Mouse (Mus musculus) hindbrain, embryonic 12.5 days (tissue): ENCODE measurements around the gene Mthfd2. TPM values are rescaled to one million over a fixed set of nuclear protein-coding genes. Genes with fewer than 3 reads are reported as not detected.

ENCODE experiments used
- ATAC-seq: fragments of 200-750 bp; cut with Nextera tagmentation; 2 replicates; pipeline ENCODE4 v1.8.0; 2017; ENCODE audit warnings: moderate TSS enrichment; ENCODE audit not compliant: low FRiP score
- H3K27ac ChIP-seq: fragments of 300-500 bp; sonication (generic); 2 replicates; pipeline ENCODE4 v1.5.1; 2016; ENCODE audit warnings: mild to moderate bottlenecking
- H3K27me3 ChIP-seq: fragments of 300-500 bp; sonication (generic); 2 replicates; pipeline ENCODE4 v1.6.1; 2016; ENCODE audit warnings: mild to moderate bottlenecking
- H3K36me3 ChIP-seq: fragments of 300-500 bp; sonication (generic); 2 replicates; pipeline ENCODE4 v1.6.1; 2016; ENCODE audit warnings: mild to moderate bottlenecking
- H3K4me1 ChIP-seq: fragments of 300-500 bp; sonication (generic); 2 replicates; pipeline ENCODE4 v1.6.1; 2016
- H3K4me2 ChIP-seq: fragments of 300-500 bp; sonication (generic); replicated peaks from 2 replicates; pipeline ENCODE4 v1.6.1; 2016; ENCODE audit warnings: mild to moderate bottlenecking
- H3K4me3 ChIP-seq: fragments of 300-500 bp; sonication (generic); 2 replicates; pipeline ENCODE4 v1.5.1; 2016; ENCODE audit warnings: mild to moderate bottlenecking
- H3K9ac ChIP-seq: fragments of 300-500 bp; sonication (generic); 2 replicates; pipeline ENCODE4 v1.6.1; 2016; ENCODE audit warnings: mild to moderate bottlenecking, moderate library complexity
- H3K9me3 ChIP-seq: fragments of 300-500 bp; sonication (generic); replicated peaks from 2 replicates; pipeline ENCODE4 v1.6.1; 2016; ENCODE audit warnings: mild to moderate bottlenecking
- WGBS: fragments of 180-500 bp; shearing (Covaris S2); methylation state at CpG from one replicate; pipeline ENCODE4 v1.1.7; 2016; 5-methylcytosine and 5-hydroxymethylcytosine counted together
- polyA plus RNA-seq: library from polyadenylated mRNA; unstranded; fragments of >200 nt; fragmentation: Nextera tagmentation; extraction: Ambion mirVana; gene quantifications from 2 replicates; pipeline ENCODE4 v1.2.1, GENCODE M21; 2016

The Mthfd2 gene
- polyA plus RNA-seq, 1 experiment from 2014 or later = 29.8 TPM

- no peak overlapping the region for H3K9ac ChIP-seq
- WGBS = 87% methylated on average over 7 of the region's 7 CpGs
- no peaks in the 10 kb centered on the region for H3K4me1 ChIP-seq
- H3K27me3 ChIP-seq = no peaks in the 10 kb centered on the region
- no peak overlapping the region for H3K4me2 ChIP-seq
- H3K27ac ChIP-seq = no peak overlapping the region
- ATAC-seq = no peak
- H3K36me3 ChIP-seq = peaks cover 15% of the 10 kb centered on the region; the same call in 1 of the 2 replicates
- H3K9me3 ChIP-seq = no peaks in the 10 kb centered on the region
- no peak overlapping the region for H3K4me3 ChIP-seq
Observed at GRCm38 (mm10) chr6:83300447-83301229, 25.1 kb downstream of the Mthfd2 start.

GRCm38 (mm10) chr6:83280256-83280955 lies 45.3 kb downstream of the Mthfd2 start:
- whole genome bisulfite sequencing = 73% methylated on average over 8 of the region's 8 CpGs
- no peak for ATAC-seq

GRCm38 (mm10) chr6:83278881-83279280 lies 46.8 kb downstream of the Mthfd2 start:
- ATAC-seq = no peak
- WGBS = 23% methylated on average over 2 of the region's 2 CpGs
- Histone ChIP-seq H3K27ac (no peak overlapping the region), H3K9ac (no peak overlapping the region), H3K9me3 (no peaks in the 10 kb centered on the region), H3K27me3 (peaks cover 4% of the 10 kb centered on the region; the same call in 1 of the 2 replicates), H3K4me3 (no peak overlapping the region), H3K4me2 (no peak overlapping the region), H3K36me3 (no peaks in the 10 kb centered on the region), H3K4me1 (no peaks in the 10 kb centered on the region)

More at GRCm38 (mm10) chr6:83280256-83280955, 45.3 kb downstream of the Mthfd2 start:
- Histone ChIP-seq H3K9ac (no peak overlapping the region), H3K4me3 (no peak overlapping the region), H3K36me3 (no peaks in the 10 kb centered on the region), H3K9me3 (no peaks in the 10 kb centered on the region), H3K27ac (no peak overlapping the region), H3K27me3 (peaks cover 4% of the 10 kb centered on the region; the same call in 1 of the 2 replicates), H3K4me2 (no peak overlapping the region), H3K4me1 (no peaks in the 10 kb centered on the region)

- ATAC-seq = no peak
- no peaks in the 10 kb centered on the region for H3K9me3 ChIP-seq
- no peaks in the 10 kb centered on the region for H3K36me3 ChIP-seq
- H3K27ac ChIP-seq = no peak overlapping the region
- H3K4me1 ChIP-seq = no peaks in the 10 kb centered on the region
- no peak overlapping the region for H3K4me2 ChIP-seq
- no peak overlapping the region for H3K9ac ChIP-seq
- H3K4me3 ChIP-seq = no peak overlapping the region
- peaks cover 4% of the 10 kb centered on the region; the same call in 1 of the 2 replicates for H3K27me3 ChIP-seq
- WGBS = 73% methylated on average over 13 of the region's 13 CpGs
Observed at GRCm38 (mm10) chr6:83277151-83277550, 48.6 kb downstream of the Mthfd2 start.

- no peak overlapping the region for H3K4me3 ChIP-seq
- H3K27ac ChIP-seq = no peak overlapping the region
- H3K9ac ChIP-seq = no peak overlapping the region
- H3K4me2 ChIP-seq = no peak overlapping the region
- peaks cover 4% of the 10 kb centered on the region; the same call in 1 of the 2 replicates for H3K27me3 ChIP-seq
- H3K4me1 ChIP-seq = no peaks in the 10 kb centered on the region
- H3K9me3 ChIP-seq = no peaks in the 10 kb centered on the region
- ATAC-seq = no peak
- H3K36me3 ChIP-seq = no peaks in the 10 kb centered on the region
- 87% methylated on average over 11 of the region's 11 CpGs for WGBS
Observed at GRCm38 (mm10) chr6:83273733-83274132, 52.0 kb downstream of the Mthfd2 start.

GRCm38 (mm10) chr6:83268144-83269010 lies 57.3 kb downstream of the Mthfd2 start:
- Histone ChIP-seq H3K9me3 (no peaks in the 10 kb centered on the region), H3K27me3 (no peaks in the 10 kb centered on the region), H3K4me2 (peak overlapping the region; percentile 59), H3K9ac (peak overlapping the region; percentile 42), H3K36me3 (no peaks in the 10 kb centered on the region), H3K27ac (peak overlapping the region; percentile 85), H3K4me1 (peaks cover 5% of the 10 kb centered on the region), H3K4me3 (peak overlapping the region; percentile 51)
- 3% methylated on average over 28 of the region's 28 CpGs for WGBS
- peak; percentile 94 for ATAC-seq

- Histone ChIP-seq H3K4me2 (peak overlapping the region; percentile 59), H3K36me3 (no peaks in the 10 kb centered on the region), H3K4me1 (peaks cover 5% of the 10 kb centered on the region), H3K27me3 (no peaks in the 10 kb centered on the region), H3K27ac (peak overlapping the region; percentile 85), H3K4me3 (peak overlapping the region; percentile 51; the same call in 1 of the 2 replicates), H3K9ac (no peak overlapping the region), H3K9me3 (no peaks in the 10 kb centered on the region)
- 67% methylated on average over 4 of the region's 4 CpGs for WGBS
- no peak for ATAC-seq
Observed at GRCm38 (mm10) chr6:83267616-83268015, 58.1 kb downstream of the Mthfd2 start.

- no peaks in the 10 kb centered on the region for H3K9me3 ChIP-seq
- H3K4me2 ChIP-seq = no peak overlapping the region
- H3K4me1 ChIP-seq = peaks cover 5% of the 10 kb centered on the region
- no peak for ATAC-seq
- peaks cover 2% of the 10 kb centered on the region; the same call in 1 of the 2 replicates for H3K27me3 ChIP-seq
- H3K27ac ChIP-seq = no peak overlapping the region
- no peak overlapping the region for H3K9ac ChIP-seq
- 81% methylated on average over 4 of the region's 4 CpGs for WGBS
- no peak overlapping the region for H3K4me3 ChIP-seq
- H3K36me3 ChIP-seq = no peaks in the 10 kb centered on the region
Observed at GRCm38 (mm10) chr6:83265653-83266052, 60.1 kb downstream of the Mthfd2 start.

- Histone ChIP-seq H3K9me3 (no peaks in the 10 kb centered on the region), H3K36me3 (no peaks in the 10 kb centered on the region), H3K4me2 (no peak overlapping the region), H3K4me3 (no peak overlapping the region), H3K27me3 (peaks cover 2% of the 10 kb centered on the region; the same call in 1 of the 2 replicates), H3K27ac (no peak overlapping the region), H3K9ac (no peak overlapping the region), H3K4me1 (peaks cover 5% of the 10 kb centered on the region)
- no peak for ATAC-seq
Observed at GRCm38 (mm10) chr6:83265253-83265652, 60.5 kb downstream of the Mthfd2 start.

- Histone ChIP-seq H3K9me3 (no peaks in the 10 kb centered on the region), H3K4me3 (no peak overlapping the region), H3K27ac (no peak overlapping the region), H3K4me1 (peaks cover 5% of the 10 kb centered on the region), H3K36me3 (no peaks in the 10 kb centered on the region), H3K27me3 (peaks cover 2% of the 10 kb centered on the region; the same call in 1 of the 2 replicates), H3K4me2 (no peak overlapping the region), H3K9ac (no peak overlapping the region)
- 95% methylated on average over 1 of the region's 1 CpGs for WGBS
- no peak for ATAC-seq
Observed at GRCm38 (mm10) chr6:83264516-83264915, 61.2 kb downstream of the Mthfd2 start.
